Mouse (Mus musculus) kidney, adult 8-10 months (tissue): ENCODE measurements around the gene Gm4553.
"Not testable (repeated sequence)": the region's sequence is repeated elsewhere in the genome, so short reads cannot be mapped to it uniquely, and the experiment has no call there.

Experiments
- DNase-seq, 2 experiments: peaks; one replicate each; pipeline ENCODE4 v3.0.0; 2022

The Gm4553 gene

GRCm38 (mm10) chr7:142165639-142166038 is at the start of gene Gm4553:
Gene Gm4553, minus strand, starts transcription at chr7:142165739.
- not testable (repeated sequence) for DNase-seq

GRCm38 (mm10) chr7:142212136-142212535 is 46.6 kb upstream of the Gm4553 start:
- DNase-seq: not testable (repeated sequence)

GRCm38 (mm10) chr7:142211559-142211958 is 46.0 kb upstream of the Gm4553 start, which contains the start of gene Gm7579:
Gene Gm7579, plus strand, starts transcription at chr7:142211859.
- no peak for DNase-seq

GRCm38 (mm10) chr7:142206891-142207290 is 41.4 kb upstream of the Gm4553 start:
- DNase-seq: not testable (repeated sequence)

- DNase-seq: no peak
These were observed 39.9 kb upstream of the Gm4553 start for GRCm38 (mm10) chr7:142205488-142205887.

- no peak for DNase-seq
These were observed 35.5 kb upstream of the Gm4553 start, which contains the start of gene Krtap5-3 for GRCm38 (mm10) chr7:142201064-142201463. Gene Krtap5-3, plus strand, starts transcription at chr7:142201364.

- no peak for DNase-seq
These were observed 33.2 kb upstream of the Gm4553 start for GRCm38 (mm10) chr7:142198748-142199147.

- DNase-seq: no peak
These were observed 24.8 kb upstream of the Gm4553 start, which contains the start of gene Gm10153 for GRCm38 (mm10) chr7:142190289-142190688. Gene Gm10153, minus strand, starts transcription at chr7:142190389.

GRCm38 (mm10) chr7:142188156-142188555 is 22.6 kb upstream of the Gm4553 start:
- no peak for DNase-seq

- no peak for DNase-seq
These were observed 15.5 kb upstream of the Gm4553 start for GRCm38 (mm10) chr7:142181021-142181420.

- no peak for DNase-seq
These were observed 13.1 kb upstream of the Gm4553 start for GRCm38 (mm10) chr7:142178685-142179084.

- not testable (repeated sequence) for DNase-seq
These were observed 10.4 kb upstream of the Gm4553 start, which contains the start of gene Krtap5-2 for GRCm38 (mm10) chr7:142175905-142176304. Gene Krtap5-2, minus strand, starts transcription at chr7:142176005.

GRCm38 (mm10) chr7:142169836-142170235 is 4.3 kb upstream of the Gm4553 start:
- DNase-seq: no peak

GRCm38 (mm10) chr7:142159366-142159765 is 6.2 kb downstream of the Gm4553 start:
- no peak for DNase-seq

GRCm38 (mm10) chr7:142157013-142157412 is 8.5 kb downstream of the Gm4553 start, which contains the start of gene Gm29735:
Gene Gm29735, minus strand, starts transcription at chr7:142157113.
- DNase-seq: not testable (repeated sequence)

GRCm38 (mm10) chr7:142155308-142155707 is 10.2 kb downstream of the Gm4553 start:
- DNase-seq: no peak

GRCm38 (mm10) chr7:142152191-142152590 is 13.3 kb downstream of the Gm4553 start:
- no peak for DNase-seq

GRCm38 (mm10) chr7:142148633-142149032 is 16.9 kb downstream of the Gm4553 start:
- no peak for DNase-seq

GRCm38 (mm10) chr7:142146033-142146432 is 19.5 kb downstream of the Gm4553 start:
- DNase-seq: peak; percentile 32 to 63

GRCm38 (mm10) chr7:142145413-142145940 is 20.1 kb downstream of the Gm4553 start:
- DNase-seq: no peak

- DNase-seq: no peak
These were observed 21.0 kb downstream of the Gm4553 start, which contains the start of gene Gm45337 for GRCm38 (mm10) chr7:142144507-142144906. Gene Gm45337, minus strand, starts transcription at chr7:142144607.

- not testable (repeated sequence) for DNase-seq
These were observed 22.0 kb downstream of the Gm4553 start for GRCm38 (mm10) chr7:142143506-142144010.

GRCm38 (mm10) chr7:142140696-142141095 is 24.8 kb downstream of the Gm4553 start:
- no peak for DNase-seq

- not testable (repeated sequence) for DNase-seq
These were observed 29.6 kb downstream of the Gm4553 start, which contains the start of gene Gm39115 for GRCm38 (mm10) chr7:142135934-142136333. Gene Gm39115, minus strand, starts transcription at chr7:142136034.
